Mouse (Mus musculus): Measurements from ENCODE around the gene Bpi. TPM values are rescaled to one million over a fixed set of nuclear protein-coding genes. Genes with fewer than 3 reads are reported as not detected.
A peak's percentile ranks its signal among the peaks of the same experiment; 100 is the strongest.

Gene Bpi
- total and polyA plus RNA-seq, 3 experiments, result 0.17 to 0.81 (median 0.51) TPM

DNA sequence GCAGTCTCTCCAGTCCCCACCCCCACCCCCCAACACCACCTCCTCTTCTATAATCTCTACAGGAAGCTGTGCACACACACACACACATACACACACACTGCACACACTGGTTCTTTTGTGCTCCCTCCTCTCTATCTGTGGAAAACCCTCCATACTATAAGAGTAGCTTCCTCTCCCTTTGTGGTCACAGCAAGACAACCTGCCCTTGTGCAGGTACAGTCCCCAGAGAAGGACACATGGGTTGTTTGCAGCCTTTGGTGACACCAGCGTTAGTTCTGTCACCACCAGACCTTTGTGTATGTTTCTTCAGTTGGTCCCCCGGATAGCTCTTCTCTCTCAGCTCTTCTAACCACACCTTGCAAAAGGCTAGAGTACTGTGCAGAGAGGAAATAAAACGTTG lies 65.0 kb downstream of the Bpi start:
- no peak overlapping the region for H3K4me2 ChIP-seq (ENCODE audit: insufficient read depth, low read depth, poor library complexity, severe bottlenecking)
- no peaks in the 10 kb centered on the region for H3K36me3 ChIP-seq (replicated peaks in 1 of 2; ENCODE audit: control insufficient read depth in 1 of 2, insufficient read depth in 1 of 2, low read length in 1 of 2)
- H3K4me3 ChIP-seq (replicated peaks in 1 of 3; ENCODE audit: low read depth in 2 of 3, low read length in 2 of 3, poor library complexity in 1 of 3), result no peak overlapping the region
- DNase-seq (ENCODE audit: extremely low read depth), result no peak
- no peak overlapping the region for H3K9ac ChIP-seq (ENCODE audit: insufficient read depth, low read depth)
- in situ Hi-C loops (cut with MboI; ENCODE audit: low pct_ligation_motif_present, low pct_unique_long_range_greater_than_20kb, low sequenced_read_pairs), result no loop called here
- peaks cover 0 to 7% of the 10 kb centered on the region in 2 experiments; a peak in 2 of 4 replicates for H3K4me1 ChIP-seq (ENCODE audit: control insufficient read depth in 1 of 2, insufficient read depth in 2 of 2)
- H3K79me2 ChIP-seq (replicated peaks; ENCODE audit: control insufficient read depth, extremely low read depth, insufficient read depth, poor library complexity, severe bottlenecking), result no peaks in the 10 kb centered on the region
- H3K27ac ChIP-seq (ENCODE audit: insufficient read depth, low read depth), result no peak overlapping the region
- peaks cover 21% of the 10 kb centered on the region for H3K27me3 ChIP-seq (replicated peaks)
- no peaks in the 10 kb centered on the region for H3K9me3 ChIP-seq (replicated peaks; ENCODE audit: low read length)
- dilution Hi-C loops (cut with MboI; ENCODE audit: extremely low pct_ligation_motif_present, extremely low pct_unique_long_range_greater_than_20kb, low sequenced_read_pairs), result no loop called here
- no peak for TF ChIP-seq PAX5 (IDR thresholded peaks at IDR 0.05; ENCODE audit: low read length)

DNA sequence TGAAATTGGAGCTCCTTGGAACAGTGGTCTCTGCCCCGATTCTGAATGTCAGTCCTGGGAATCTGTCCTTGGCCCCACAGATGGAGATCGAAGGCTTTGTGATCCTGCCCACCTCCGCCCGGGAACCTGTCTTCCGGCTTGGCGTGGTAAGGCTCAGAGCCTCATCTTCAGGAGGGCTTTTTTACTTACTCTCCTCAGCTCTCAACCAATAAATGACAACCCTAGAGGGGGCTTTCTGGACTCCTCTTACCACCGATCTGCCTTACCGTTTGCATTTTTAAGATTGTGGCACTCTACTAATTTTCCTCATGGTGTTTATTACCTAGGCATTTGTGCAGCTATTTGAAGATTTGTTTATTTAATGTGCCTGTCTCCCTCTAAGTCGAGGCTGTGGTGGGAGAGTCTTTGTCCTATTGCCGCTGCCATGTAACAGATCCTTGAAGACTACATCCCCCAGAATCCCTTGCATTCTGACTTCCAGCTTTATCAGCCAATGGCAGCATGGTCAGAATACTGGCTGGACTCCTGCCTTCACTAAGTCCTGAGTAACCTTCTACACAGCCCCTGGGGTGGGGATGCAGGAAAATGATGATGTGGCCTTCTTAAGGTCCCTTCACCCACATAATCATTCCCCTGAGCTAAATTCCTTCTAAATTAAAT lies 66.8 kb downstream of the Bpi start:
- TF ChIP-seq CTCF (conservative IDR thresholded peaks at IDR 0.05 in 1 of 2, IDR thresholded peaks at IDR 0.05 in 1 of 2; ENCODE audit: low read depth in 2 of 2, low read length in 2 of 2) (no peak), HCFC1 (IDR thresholded peaks at IDR 0.05; ENCODE audit: low read depth, low read length) (peak; percentile 78)
- no peaks in the 10 kb centered on the region for H3K9me3 ChIP-seq (replicated peaks; ENCODE audit: low read length)
- in situ Hi-C loops (cut with MboI; ENCODE audit: low pct_ligation_motif_present, low pct_unique_long_range_greater_than_20kb, low sequenced_read_pairs), result no loop called here
- DNase-seq (ENCODE audit: extremely low read depth), result no peak
- H3K4me3 ChIP-seq (replicated peaks in 1 of 3; ENCODE audit: low read depth in 2 of 3, low read length in 2 of 3, poor library complexity in 1 of 3), result no peak overlapping the region
- dilution Hi-C loops (cut with MboI; ENCODE audit: extremely low pct_ligation_motif_present, extremely low pct_unique_long_range_greater_than_20kb, low sequenced_read_pairs), result no loop called here
- H3K36me3 ChIP-seq (replicated peaks in 1 of 2; ENCODE audit: control insufficient read depth in 1 of 2, insufficient read depth in 1 of 2, low read length in 1 of 2), result no peaks in the 10 kb centered on the region
- peaks cover 0 to 3% of the 10 kb centered on the region in 2 experiments; a peak in 2 of 4 replicates for H3K4me1 ChIP-seq (ENCODE audit: control insufficient read depth in 1 of 2, insufficient read depth in 2 of 2)
- H3K27ac ChIP-seq (ENCODE audit: insufficient read depth, low read depth), result no peak overlapping the region
- H3K4me2 ChIP-seq (ENCODE audit: insufficient read depth, low read depth, poor library complexity, severe bottlenecking), result no peak overlapping the region
- no peaks in the 10 kb centered on the region for H3K79me2 ChIP-seq (replicated peaks; ENCODE audit: control insufficient read depth, extremely low read depth, insufficient read depth, poor library complexity, severe bottlenecking)
- peaks cover 19% of the 10 kb centered on the region for H3K27me3 ChIP-seq (replicated peaks)
- no peak overlapping the region for H3K9ac ChIP-seq (ENCODE audit: insufficient read depth, low read depth)

DNA sequence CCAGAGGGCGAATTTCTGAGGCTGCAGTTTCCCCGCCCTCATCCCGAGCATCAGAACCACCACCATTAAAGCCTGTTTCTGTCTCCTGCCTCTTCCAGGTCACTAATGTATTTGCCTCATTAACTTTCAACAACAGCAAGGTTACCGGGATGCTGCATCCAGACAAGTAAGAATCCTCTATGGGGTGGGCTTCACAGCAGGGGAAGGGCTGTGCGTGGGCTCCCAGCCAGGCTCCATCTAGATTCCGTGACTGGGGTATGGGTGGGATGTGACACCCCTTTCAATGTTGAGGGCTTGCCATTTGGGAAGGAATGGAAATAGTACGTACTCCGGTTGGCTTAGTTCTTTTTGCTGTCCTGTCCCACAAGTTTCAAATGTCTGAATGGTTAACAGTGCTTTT lies 67.7 kb downstream of the Bpi start:
- peaks cover 19% of the 10 kb centered on the region for H3K27me3 ChIP-seq (replicated peaks)
- in situ Hi-C loops (cut with MboI; ENCODE audit: low pct_ligation_motif_present, low pct_unique_long_range_greater_than_20kb, low sequenced_read_pairs), result no loop called here
- H3K4me2 ChIP-seq (ENCODE audit: insufficient read depth, low read depth, poor library complexity, severe bottlenecking), result no peak overlapping the region
- dilution Hi-C loops (cut with MboI; ENCODE audit: extremely low pct_ligation_motif_present, extremely low pct_unique_long_range_greater_than_20kb, low sequenced_read_pairs), result no loop called here
- no peaks in the 10 kb centered on the region for H3K36me3 ChIP-seq (replicated peaks in 1 of 2; ENCODE audit: control insufficient read depth in 1 of 2, insufficient read depth in 1 of 2, low read length in 1 of 2)
- H3K9ac ChIP-seq (ENCODE audit: insufficient read depth, low read depth), result no peak overlapping the region
- H3K27ac ChIP-seq (ENCODE audit: insufficient read depth, low read depth), result no peak overlapping the region
- TF ChIP-seq GABPA (IDR thresholded peaks at IDR 0.05; ENCODE audit: insufficient replicate concordance, low read depth, low read length), result no peak
- TF ChIP-seq ZKSCAN1 (IDR thresholded peaks at IDR 0.05; ENCODE audit: borderline replicate concordance, low read depth, low read length), result no peak
- no peak for TF ChIP-seq ZNF384 (IDR thresholded peaks at IDR 0.05; ENCODE audit: low read depth, low read length)
- no peak for TF ChIP-seq CHD1 (IDR thresholded peaks at IDR 0.05; ENCODE audit: low read depth, low read length)
- no peak for TF ChIP-seq ZC3H11A (IDR thresholded peaks at IDR 0.05; ENCODE audit: low read depth, low read length)
- TF ChIP-seq USF2 (conservative IDR thresholded peaks at IDR 0.05; ENCODE audit: low read depth, low read length), result no peak
- TF ChIP-seq ELF1 (IDR thresholded peaks at IDR 0.05; ENCODE audit: low read depth, low read length), result no peak
- TF ChIP-seq NELFE (IDR thresholded peaks at IDR 0.05; ENCODE audit: low read depth, low read length), result no peak
- DNase-seq (ENCODE audit: extremely low read depth), result no peak
- no peaks in the 10 kb centered on the region for H3K9me3 ChIP-seq (replicated peaks; ENCODE audit: low read length)
- peaks cover 0 to 3% of the 10 kb centered on the region in 2 experiments; a peak in 2 of 4 replicates for H3K4me1 ChIP-seq (ENCODE audit: control insufficient read depth in 1 of 2, insufficient read depth in 2 of 2)
- no peaks in the 10 kb centered on the region for H3K79me2 ChIP-seq (replicated peaks; ENCODE audit: control insufficient read depth, extremely low read depth, insufficient read depth, poor library complexity, severe bottlenecking)
- H3K4me3 ChIP-seq (replicated peaks in 1 of 3; ENCODE audit: low read depth in 2 of 3, low read length in 2 of 3, poor library complexity in 1 of 3), result no peak overlapping the region

Other genes starting within 250 kb of the Bpi start
- 26.3 and 27.2 TPM in 2 replicates for gene Tti1, start 229.7 kb upstream of the Bpi start, total RNA-seq (2012; rRNA removed)
- gene Tti1, start 229.7 kb upstream of the Bpi start, total RNA-seq (2014; rRNA removed), result 18.0 and 19.8 TPM in 2 replicates
- gene Tti1, start 229.7 kb upstream of the Bpi start, polyA plus RNA-seq (2012; ENCODE audit: insufficient read length, low read depth), result 19.7 and 22.5 TPM in 2 replicates
- 11.8 and 15.6 TPM in 2 replicates for gene Rprd1b, start 229.6 kb upstream of the Bpi start, total RNA-seq (2012; rRNA removed)
- gene Rprd1b, start 229.6 kb upstream of the Bpi start, total RNA-seq (2014; rRNA removed), result 16.4 and 16.5 TPM in 2 replicates
- 30.6 and 33.1 TPM in 2 replicates for gene Rprd1b, start 229.6 kb upstream of the Bpi start, polyA plus RNA-seq (2012; ENCODE audit: insufficient read length, low read depth)
- 0.04 and 0.08 TPM in 2 replicates for gene Tgm2, start 111.7 kb upstream of the Bpi start, total RNA-seq (2012; rRNA removed)
- 0.09 and 0.50 TPM in 2 replicates for gene Tgm2, start 111.7 kb upstream of the Bpi start, total RNA-seq (2014; rRNA removed)
- gene Tgm2, start 111.7 kb upstream of the Bpi start, polyA plus RNA-seq (2012; ENCODE audit: insufficient read length, low read depth), result 0.21 and 0.72 TPM in 2 replicates
- 0.29 and 0.93 TPM in 2 replicates for gene D630003M21Rik, start 28.9 kb upstream of the Bpi start, total RNA-seq (2012; rRNA removed)
- gene D630003M21Rik, start 28.9 kb upstream of the Bpi start, total RNA-seq (2014; rRNA removed), result 1.1 and 1.4 TPM in 2 replicates
- 0.20 and 0.23 TPM in 2 replicates for gene D630003M21Rik, start 28.9 kb upstream of the Bpi start, polyA plus RNA-seq (2012; ENCODE audit: insufficient read length, low read depth)
- 0.04 TPM in 1 of 2 replicates, not detected in the other for gene Lbp, start 48.4 kb downstream of the Bpi start, total RNA-seq (2012; rRNA removed)
- gene Lbp, start 48.4 kb downstream of the Bpi start, total RNA-seq (2014; rRNA removed), result 0.30 TPM in 1 of 2 replicates, not detected in the other
- 0.27 TPM in 1 of 2 replicates, not detected in the other for gene Lbp, start 48.4 kb downstream of the Bpi start, polyA plus RNA-seq (2012; ENCODE audit: insufficient read length, low read depth)
- 0.04 TPM in 2 replicates for gene Snhg11, start 117.5 kb downstream of the Bpi start, total RNA-seq (2012; rRNA removed)
- not detected in 2 replicates for gene Snhg11, start 117.5 kb downstream of the Bpi start, total RNA-seq (2014; rRNA removed)
- gene Snhg11, start 117.5 kb downstream of the Bpi start, polyA plus RNA-seq (2012; ENCODE audit: insufficient read length, low read depth), result 0.11 and 0.13 TPM in 2 replicates
- 11.9 and 12.9 TPM in 2 replicates for gene Ralgapb, start 151.8 kb downstream of the Bpi start, total RNA-seq (2012; rRNA removed)
- gene Ralgapb, start 151.8 kb downstream of the Bpi start, total RNA-seq (2014; rRNA removed), result 10.7 and 11.4 TPM in 2 replicates
- gene Ralgapb, start 151.8 kb downstream of the Bpi start, polyA plus RNA-seq (2012; ENCODE audit: insufficient read length, low read depth), result 13.6 and 18.4 TPM in 2 replicates
- gene Adig, start 244.5 kb downstream of the Bpi start, total RNA-seq (2012; rRNA removed), result not detected in 2 replicates
- gene Adig, start 244.5 kb downstream of the Bpi start, total RNA-seq (2014; rRNA removed), result not detected in 2 replicates
- gene Adig, start 244.5 kb downstream of the Bpi start, polyA plus RNA-seq (2012; ENCODE audit: insufficient read length, low read depth), result not detected in 2 replicates

Data from CH12.LX (cell line).